Mouse (Mus musculus): ENCODE results near the gene Iglon5. TPM values are rescaled to one million over a fixed set of nuclear protein-coding genes. Genes with fewer than 3 reads are reported as not detected.

The Iglon5 gene
- polyA plus RNA-seq, 1 experiment from 2014 or later = 2.9 TPM

- H3K4me1 ChIP-seq (replicated peaks; ENCODE audit: control insufficient read depth, insufficient read depth, low read length) = no peaks in the 10 kb centered on the region
- no peaks in the 10 kb centered on the region for H3K36me3 ChIP-seq (ENCODE audit: control insufficient read depth, insufficient read depth, low read length)
- ATAC-seq (ENCODE audit: low FRiP score) (no peak), DNase-seq (ENCODE audit: low spot score) (no peak)
- H3K9ac ChIP-seq (ENCODE audit: low read depth, low read length) = no peak overlapping the region
- H3K27ac ChIP-seq (ENCODE audit: low read depth, low read length) = no peak overlapping the region
- WGBS = 63% methylated on average over 4 of the region's 4 CpGs
- no peak overlapping the region for H3K4me2 ChIP-seq (replicated peaks; ENCODE audit: low read depth, low read length)
- no peaks in the 10 kb centered on the region for H3K9me3 ChIP-seq (ENCODE audit: control insufficient read depth, low read length)
- H3K4me3 ChIP-seq (ENCODE audit: low read depth, low read length) = no peak overlapping the region
- no peaks in the 10 kb centered on the region for H3K27me3 ChIP-seq (ENCODE audit: control insufficient read depth, insufficient read depth, low read length)
Observed at GRCm38 (mm10) chr7:43511707-43512478, 22.0 kb upstream of the Iglon5 start.

GRCm38 (mm10) chr7:43495343-43496021 is 5.6 kb upstream of the Iglon5 start:
- H3K27ac ChIP-seq (ENCODE audit: low read depth, low read length) = no peak overlapping the region
- H3K9me3 ChIP-seq (ENCODE audit: control insufficient read depth, low read length) = no peaks in the 10 kb centered on the region
- ATAC-seq (ENCODE audit: low FRiP score) = peak; percentile 67; the same call in 1 of the 2 replicates
- H3K4me3 ChIP-seq (ENCODE audit: low read depth, low read length) = no peak overlapping the region
- no peak overlapping the region for H3K4me2 ChIP-seq (replicated peaks; ENCODE audit: low read depth, low read length)
- WGBS = 10% methylated on average over 21 of the region's 21 CpGs
- no peaks in the 10 kb centered on the region for H3K4me1 ChIP-seq (replicated peaks; ENCODE audit: control insufficient read depth, insufficient read depth, low read length)
- no peaks in the 10 kb centered on the region for H3K36me3 ChIP-seq (ENCODE audit: control insufficient read depth, insufficient read depth, low read length)
- DNase-seq (ENCODE audit: low spot score) = peak; percentile 71
- H3K27me3 ChIP-seq (ENCODE audit: control insufficient read depth, insufficient read depth, low read length) = no peaks in the 10 kb centered on the region
- no peak overlapping the region for H3K9ac ChIP-seq (ENCODE audit: low read depth, low read length)

- Histone ChIP-seq H3K36me3 (ENCODE audit: control insufficient read depth, insufficient read depth, low read length) (no peaks in the 10 kb centered on the region), H3K9ac (ENCODE audit: low read depth, low read length) (no peak overlapping the region), H3K4me3 (ENCODE audit: low read depth, low read length) (no peak overlapping the region), H3K27ac (ENCODE audit: low read depth, low read length) (no peak overlapping the region), H3K4me2 (replicated peaks; ENCODE audit: low read depth, low read length) (no peak overlapping the region), H3K4me1 (replicated peaks; ENCODE audit: control insufficient read depth, insufficient read depth, low read length) (no peaks in the 10 kb centered on the region), H3K9me3 (ENCODE audit: control insufficient read depth, low read length) (no peaks in the 10 kb centered on the region), H3K27me3 (ENCODE audit: control insufficient read depth, insufficient read depth, low read length) (no peaks in the 10 kb centered on the region)
- no peak for DNase-seq (ENCODE audit: low spot score)
- ATAC-seq (ENCODE audit: low FRiP score) = 0 out of 2 replicates have a peak, but pooled peaks have one; percentile 5
- 68% methylated on average over 9 of the region's 9 CpGs for WGBS
Observed at GRCm38 (mm10) chr7:43490861-43491260, 986 bp upstream of the Iglon5 start.

- 0% methylated on average over 10 of the region's 13 CpGs for WGBS
- peak; percentile 92 for ATAC-seq (ENCODE audit: low FRiP score)
Observed at GRCm38 (mm10) chr7:43490182-43490584, 308 bp upstream of the Iglon5 start.

GRCm38 (mm10) chr7:43488646-43489045 is 1.2 kb downstream of the Iglon5 start:
- Histone ChIP-seq H3K4me2 (replicated peaks; ENCODE audit: low read depth, low read length) (peak overlapping the region; percentile 74; the same call in 1 of the 2 replicates), H3K9ac (ENCODE audit: low read depth, low read length) (no peak overlapping the region), H3K9me3 (ENCODE audit: control insufficient read depth, low read length) (no peaks in the 10 kb centered on the region), H3K4me1 (replicated peaks; ENCODE audit: control insufficient read depth, insufficient read depth, low read length) (no peaks in the 10 kb centered on the region), H3K27me3 (ENCODE audit: control insufficient read depth, insufficient read depth, low read length) (no peaks in the 10 kb centered on the region), H3K36me3 (ENCODE audit: control insufficient read depth, insufficient read depth, low read length) (no peaks in the 10 kb centered on the region), H3K27ac (ENCODE audit: low read depth, low read length) (no peak overlapping the region), H3K4me3 (ENCODE audit: low read depth, low read length) (no peak overlapping the region)
- DNase-seq (ENCODE audit: low spot score) (no peak), ATAC-seq (ENCODE audit: low FRiP score) (no peak)
- WGBS = 56% methylated on average over 5 of the region's 5 CpGs

More at GRCm38 (mm10) chr7:43490182-43490584, 308 bp upstream of the Iglon5 start:
- Histone ChIP-seq H3K4me3 (ENCODE audit: low read depth, low read length) (peak overlapping the region; percentile 71), H3K36me3 (ENCODE audit: control insufficient read depth, insufficient read depth, low read length) (no peaks in the 10 kb centered on the region), H3K4me2 (replicated peaks; ENCODE audit: low read depth, low read length) (peak overlapping the region; percentile 74), H3K9ac (ENCODE audit: low read depth, low read length) (peak overlapping the region; percentile 80), H3K9me3 (ENCODE audit: control insufficient read depth, low read length) (no peaks in the 10 kb centered on the region), H3K27ac (ENCODE audit: low read depth, low read length) (peak overlapping the region; percentile 74; the same call in 1 of the 2 replicates), H3K4me1 (replicated peaks; ENCODE audit: control insufficient read depth, insufficient read depth, low read length) (no peaks in the 10 kb centered on the region), H3K27me3 (ENCODE audit: control insufficient read depth, insufficient read depth, low read length) (no peaks in the 10 kb centered on the region)
- DNase-seq (ENCODE audit: low spot score) = peak; percentile 83

- 17% methylated on average over 10 of the region's 10 CpGs for WGBS
- no peak for ATAC-seq (ENCODE audit: low FRiP score)
- no peaks in the 10 kb centered on the region for H3K9me3 ChIP-seq (ENCODE audit: control insufficient read depth, low read length)
- no peak for DNase-seq (ENCODE audit: low spot score)
- no peak overlapping the region for H3K9ac ChIP-seq (ENCODE audit: low read depth, low read length)
- 0 out of 2 replicates have a peak, but pooled peaks cover 2% of the 10 kb centered on the region for H3K36me3 ChIP-seq (ENCODE audit: control insufficient read depth, insufficient read depth, low read length)
- H3K27ac ChIP-seq (ENCODE audit: low read depth, low read length) = no peak overlapping the region
- no peaks in the 10 kb centered on the region for H3K27me3 ChIP-seq (ENCODE audit: control insufficient read depth, insufficient read depth, low read length)
- H3K4me1 ChIP-seq (replicated peaks; ENCODE audit: control insufficient read depth, insufficient read depth, low read length) = no peaks in the 10 kb centered on the region
- no peak overlapping the region for H3K4me2 ChIP-seq (replicated peaks; ENCODE audit: low read depth, low read length)
- H3K4me3 ChIP-seq (ENCODE audit: low read depth, low read length) = no peak overlapping the region
Observed at GRCm38 (mm10) chr7:43483236-43483635, 6.6 kb downstream of the Iglon5 start.

GRCm38 (mm10) chr7:43482090-43482716 is 7.7 kb downstream of the Iglon5 start:
- DNase-seq (ENCODE audit: low spot score) (peak; percentile 25), ATAC-seq (ENCODE audit: low FRiP score) (peak; percentile 48)
- Histone ChIP-seq H3K9me3 (ENCODE audit: control insufficient read depth, low read length) (no peaks in the 10 kb centered on the region), H3K27ac (ENCODE audit: low read depth, low read length) (no peak overlapping the region), H3K4me1 (replicated peaks; ENCODE audit: control insufficient read depth, insufficient read depth, low read length) (no peaks in the 10 kb centered on the region), H3K36me3 (ENCODE audit: control insufficient read depth, insufficient read depth, low read length) (0 out of 2 replicates have a peak, but pooled peaks cover 2% of the 10 kb centered on the region), H3K4me3 (ENCODE audit: low read depth, low read length) (no peak overlapping the region), H3K4me2 (replicated peaks; ENCODE audit: low read depth, low read length) (no peak overlapping the region), H3K27me3 (ENCODE audit: control insufficient read depth, insufficient read depth, low read length) (peaks cover 8% of the 10 kb centered on the region), H3K9ac (ENCODE audit: low read depth, low read length) (no peak overlapping the region)
- 70% methylated on average over 8 of the region's 8 CpGs for WGBS

GRCm38 (mm10) chr7:43481191-43481590 is 8.7 kb downstream of the Iglon5 start:
- H3K4me1 ChIP-seq (replicated peaks; ENCODE audit: control insufficient read depth, insufficient read depth, low read length) = no peaks in the 10 kb centered on the region
- H3K36me3 ChIP-seq (ENCODE audit: control insufficient read depth, insufficient read depth, low read length) = 0 out of 2 replicates have a peak, but pooled peaks cover 2% of the 10 kb centered on the region
- H3K9ac ChIP-seq (ENCODE audit: low read depth, low read length) = no peak overlapping the region
- no peak overlapping the region for H3K27ac ChIP-seq (ENCODE audit: low read depth, low read length)
- no peak for ATAC-seq (ENCODE audit: low FRiP score)
- no peaks in the 10 kb centered on the region for H3K9me3 ChIP-seq (ENCODE audit: control insufficient read depth, low read length)
- H3K4me3 ChIP-seq (ENCODE audit: low read depth, low read length) = no peak overlapping the region
- H3K27me3 ChIP-seq (ENCODE audit: control insufficient read depth, insufficient read depth, low read length) = peaks cover 14% of the 10 kb centered on the region
- DNase-seq (ENCODE audit: low spot score) = no peak
- no peak overlapping the region for H3K4me2 ChIP-seq (replicated peaks; ENCODE audit: low read depth, low read length)
- 72% methylated on average over 3 of the region's 3 CpGs for WGBS

All from hindbrain, embryonic 11.5 days (tissue).